Mouse (Mus musculus) liver, adult 2 months (tissue): ENCODE measurements around the gene Ssh1. TPM values are rescaled to one million over a fixed set of nuclear protein-coding genes. Genes with fewer than 3 reads are reported as not detected.

Experiments
- DNase-seq: peaks from one replicate; pipeline ENCODE4 v3.0.0-alpha.2; 2011; ENCODE audit warnings: low read depth, low spot score; ENCODE audit errors: extremely low read depth
- H3K27ac ChIP-seq: fragments of 200-500 bp; replicated peaks from 2 replicates; pipeline ENCODE4 v1.5.1; 2012; ENCODE audit warnings: low read depth, mild to moderate bottlenecking, control low read depth, inconsistent platforms, low read length; ENCODE audit not compliant: insufficient read depth
- H3K27me3 ChIP-seq: fragments of 200-500 bp; 2 replicates; pipeline ENCODE4 v1.6.1; 2012; ENCODE audit warnings: mild to moderate bottlenecking, moderate library complexity, low read length, inconsistent platforms; ENCODE audit not compliant: control insufficient read depth, insufficient read depth
- H3K36me3 ChIP-seq: fragments of 200-500 bp; 2 replicates; pipeline ENCODE4 v1.6.1; 2012; ENCODE audit warnings: low read length, inconsistent platforms; ENCODE audit not compliant: control insufficient read depth, insufficient read depth
- H3K4me1 ChIP-seq: fragments of 200-500 bp; 2 replicates; pipeline ENCODE4 v1.6.1; 2011; ENCODE audit warnings: low read length; ENCODE audit not compliant: control insufficient read depth, insufficient read depth
- H3K4me3 ChIP-seq: fragments of 200-500 bp; 2 replicates; pipeline ENCODE4 v1.5.1; 2011; ENCODE audit warnings: low read depth, mild to moderate bottlenecking, control low read depth, low read length, moderate library complexity; ENCODE audit not compliant: insufficient read depth
- H3K79me2 ChIP-seq: fragments of 200-500 bp; 2 replicates; pipeline ENCODE4 v1.6.1; 2012; ENCODE audit warnings: inconsistent platforms, mild to moderate bottlenecking, low read length, moderate library complexity; ENCODE audit not compliant: control insufficient read depth, insufficient read depth
- H3K9ac ChIP-seq: fragments of 200-500 bp; 2 replicates; pipeline ENCODE4 v1.6.1; 2012; ENCODE audit warnings: low read depth, mild to moderate bottlenecking, control low read depth, inconsistent platforms, low read length
- CTCF ChIP-seq: fragments of 200-500 bp; IDR thresholded peaks from 2 replicates; pipeline ENCODE4 v1.5.1; 2011; ENCODE audit warnings: low read depth, low read length, control low read depth
- POLR2A ChIP-seq: fragments of 200-500 bp; IDR thresholded peaks from 2 replicates; pipeline ENCODE4 v1.6.1; 2011; ENCODE audit warnings: low read length, control low read depth; ENCODE audit not compliant: insufficient read depth; ENCODE audit errors: extremely low read depth
- WGBS: fragments of 180-500 bp; shearing (Covaris S2); methylation state at CpG from one replicate; pipeline ENCODE4 v1.1.7; 2018; 5-methylcytosine and 5-hydroxymethylcytosine counted together
- polyA plus RNA-seq: library from polyadenylated mRNA; depleted of rRNA; stranded (reverse); fragments of >200 nt; gene quantifications from 2 replicates; pipeline ENCODE4 v1.2.3, GENCODE M21; 2012; rRNA removed
- total RNA-seq: library from RNA; depleted of rRNA; stranded (reverse); fragments of >200 nt; gene quantifications from 2 replicates; pipeline ENCODE4 v1.2.3, GENCODE M21; 2014; rRNA removed

Gene Ssh1
- 1.6 and 3.3 TPM in 2 replicates for total RNA-seq
- 5.0 and 5.5 TPM in 2 replicates for polyA plus RNA-seq

DNA sequence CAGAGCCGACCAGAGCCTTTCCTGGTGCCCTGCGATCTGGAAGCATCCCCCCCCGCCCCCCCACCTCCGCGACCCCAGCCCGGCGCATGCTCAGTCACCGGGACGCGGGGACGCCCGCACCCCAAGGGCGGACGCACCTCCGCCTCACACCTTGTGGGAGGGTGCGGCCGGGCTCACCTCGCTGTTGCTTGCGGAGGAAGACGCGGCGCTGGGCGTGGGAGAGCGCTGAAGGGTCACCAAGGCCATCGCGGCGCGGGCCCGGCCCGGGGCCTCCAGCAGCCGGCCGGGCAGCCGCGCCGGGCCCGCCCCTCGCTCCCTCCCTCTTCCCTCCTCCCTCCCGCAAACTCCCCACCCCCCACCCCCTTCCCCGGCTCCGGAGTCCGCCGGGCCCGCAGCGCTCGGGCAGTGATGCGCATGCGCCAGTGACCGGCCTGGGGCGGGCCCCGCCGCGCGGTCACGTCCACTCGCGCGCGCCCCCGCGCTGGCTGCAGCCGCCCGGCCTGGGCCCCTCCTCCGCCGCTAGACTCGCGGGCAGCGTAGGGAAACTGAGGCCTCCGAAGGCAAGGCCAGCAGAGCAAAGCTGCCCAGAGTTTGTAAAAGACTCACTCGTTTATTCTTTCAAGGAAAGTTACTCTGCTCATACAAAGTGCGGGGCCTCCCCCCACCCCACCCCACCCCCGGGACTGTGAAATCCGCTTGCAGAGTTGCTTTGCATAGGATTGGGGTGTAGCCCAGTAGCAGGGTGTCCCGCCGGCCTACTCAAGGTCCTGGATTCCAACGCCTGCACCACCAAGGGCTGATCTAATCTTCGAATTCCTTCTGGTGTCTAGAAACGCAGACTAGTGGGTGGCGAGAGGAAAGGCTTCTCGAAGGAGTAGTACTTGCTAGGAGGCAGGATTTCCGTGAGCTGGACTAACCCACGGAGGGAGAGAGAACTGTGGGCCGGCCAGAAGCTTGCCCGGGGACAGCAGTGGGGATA, at the start of gene Ssh1:
Ssh1 (minus strand) TSS at position 408 of the 979 bp plus-strand sequence.
- H3K4me3 ChIP-seq: peak within 1 kb of the TSS; percentile 99
- peak within 1 kb of the TSS; percentile 99 for H3K9ac ChIP-seq
- WGBS: 4% methylated on average over 66 of the region's 83 CpGs
- TF ChIP-seq CTCF: no peak
- TF ChIP-seq POLR2A: 0 out of 2 replicates have a peak, but pooled peaks have one; percentile 44
- H3K27me3 ChIP-seq: no peaks in the 10 kb centered on the region
- peak within 1 kb of the TSS; percentile 74 for H3K27ac ChIP-seq
- DNase-seq: peak; percentile 58
- peaks cover 10% of the 10 kb centered on the region for H3K4me1 ChIP-seq
- H3K36me3 ChIP-seq: no peaks in the 10 kb centered on the region
- peaks cover 3% of the 10 kb centered on the region; the same call in 1 of the 2 replicates for H3K79me2 ChIP-seq

DNA sequence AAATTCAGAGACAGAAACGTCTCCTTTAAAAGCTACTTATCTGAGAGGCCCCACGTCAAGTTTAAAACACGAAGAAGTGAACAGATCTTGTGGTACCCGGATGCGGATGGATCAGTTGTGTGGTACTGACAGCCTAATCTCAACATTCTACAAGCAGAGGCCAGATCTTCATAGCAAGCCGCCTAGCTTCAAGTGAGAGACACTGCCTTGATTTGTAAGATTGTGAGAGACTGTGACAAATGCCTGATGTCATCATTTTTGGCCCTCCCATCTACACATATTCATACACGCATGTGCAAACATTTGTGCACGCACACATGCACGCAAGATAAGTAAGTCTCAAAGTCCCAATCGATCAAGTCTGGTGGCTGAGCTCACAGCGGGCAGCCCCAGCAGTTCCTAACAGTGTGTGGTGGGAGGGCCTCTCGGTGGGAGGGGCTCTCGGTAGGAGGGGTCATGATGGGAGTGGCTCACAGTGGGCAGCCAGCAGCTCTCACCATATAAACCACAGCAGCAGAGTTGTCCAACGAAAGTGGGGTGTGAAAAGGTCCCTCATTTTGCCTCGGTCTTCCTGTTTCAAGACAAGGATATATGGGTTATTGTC, 47.7 kb upstream of the Ssh1 start:
- TF ChIP-seq POLR2A: no peak
- no peaks in the 10 kb centered on the region for H3K36me3 ChIP-seq
- H3K79me2 ChIP-seq: no peaks in the 10 kb centered on the region
- H3K27me3 ChIP-seq: no peaks in the 10 kb centered on the region
- no peak overlapping the region for H3K27ac ChIP-seq
- H3K4me3 ChIP-seq: no peak overlapping the region
- peak; percentile 57 for DNase-seq
- H3K9ac ChIP-seq: no peak overlapping the region
- peaks cover 2% of the 10 kb centered on the region; the same call in 1 of the 2 replicates for H3K4me1 ChIP-seq
- 17% methylated on average over 15 of the region's 15 CpGs for WGBS

DNA sequence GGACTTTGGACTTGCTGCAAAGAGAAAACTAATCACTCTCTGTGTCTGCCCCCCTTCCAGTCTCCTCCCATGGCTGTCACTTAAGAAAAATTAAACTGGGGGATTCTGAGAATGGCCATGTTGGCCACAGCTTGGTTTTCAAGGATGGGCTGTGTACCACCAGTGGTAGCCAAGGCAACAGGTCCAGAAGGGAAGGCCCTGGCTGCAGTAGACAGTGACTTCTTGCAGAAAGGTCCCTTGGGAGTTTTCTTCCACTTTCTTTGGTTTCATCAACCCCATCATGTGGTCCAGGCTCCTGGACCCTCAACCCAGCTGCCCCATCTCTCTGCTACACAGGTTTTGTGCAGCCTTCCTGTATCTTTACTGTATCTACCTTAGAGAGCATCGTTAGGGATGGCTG, 47.2 kb upstream of the Ssh1 start:
- no peak overlapping the region for H3K27ac ChIP-seq
- peaks cover 2% of the 10 kb centered on the region; the same call in 1 of the 2 replicates for H3K4me1 ChIP-seq
- H3K79me2 ChIP-seq: no peaks in the 10 kb centered on the region
- WGBS: 69% methylated on average over 1 of the region's 1 CpGs
- no peaks in the 10 kb centered on the region for H3K36me3 ChIP-seq
- H3K4me3 ChIP-seq: no peak overlapping the region
- H3K9ac ChIP-seq: no peak overlapping the region
- H3K27me3 ChIP-seq: no peaks in the 10 kb centered on the region
- DNase-seq: no peak
- no peak for TF ChIP-seq CTCF
- no peak for TF ChIP-seq POLR2A

DNA sequence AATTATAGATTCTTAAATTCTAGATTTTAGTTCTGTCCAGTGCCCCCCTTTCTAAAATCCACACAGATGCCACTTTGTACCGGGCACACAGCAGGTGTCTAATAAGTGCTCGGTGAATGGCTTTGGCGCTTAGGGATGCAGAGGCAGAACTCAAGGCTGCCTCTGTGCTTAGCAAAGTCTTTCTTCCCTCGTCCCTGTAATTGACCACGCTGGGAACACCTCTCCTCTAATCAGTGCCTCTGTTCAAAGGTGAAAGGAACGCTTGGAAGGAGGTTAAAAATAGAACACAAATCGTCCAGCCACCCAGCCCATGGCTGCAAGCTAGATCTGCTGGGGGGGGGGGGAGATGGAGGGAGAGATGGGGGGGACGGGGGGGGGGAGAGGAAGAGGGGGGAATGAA, 46.8 kb upstream of the Ssh1 start:
- TF ChIP-seq POLR2A (no peak), CTCF (no peak)
- H3K4me1 ChIP-seq: peaks cover 2% of the 10 kb centered on the region; the same call in 1 of the 2 replicates
- no peak overlapping the region for H3K27ac ChIP-seq
- DNase-seq: no peak
- H3K79me2 ChIP-seq: no peaks in the 10 kb centered on the region
- H3K4me3 ChIP-seq: no peak overlapping the region
- no peaks in the 10 kb centered on the region for H3K27me3 ChIP-seq
- WGBS: 36% methylated on average over 7 of the region's 8 CpGs
- no peak overlapping the region for H3K9ac ChIP-seq
- H3K36me3 ChIP-seq: no peaks in the 10 kb centered on the region

DNA sequence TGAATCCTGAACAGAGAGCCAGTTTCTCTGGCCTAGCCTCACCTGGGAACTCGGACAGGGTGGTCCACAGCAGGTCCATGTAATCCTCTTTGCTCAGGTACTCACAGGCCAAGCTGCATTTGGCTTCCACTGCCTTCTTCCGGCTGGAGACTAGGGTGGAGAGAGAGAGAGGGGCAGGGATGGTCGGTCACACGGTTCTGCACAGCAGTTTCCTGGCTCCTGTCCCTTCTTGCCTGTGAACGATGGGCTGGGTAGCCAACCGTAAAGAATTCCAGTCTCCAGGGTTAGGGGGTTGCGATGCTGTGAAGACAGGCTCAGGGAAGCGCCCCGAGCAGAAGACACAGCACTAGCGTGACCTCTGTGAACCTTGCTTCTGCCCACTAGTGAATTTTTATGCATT, 41.4 kb upstream of the Ssh1 start:
- TF ChIP-seq CTCF: no peak
- TF ChIP-seq POLR2A: no peak

DNA sequence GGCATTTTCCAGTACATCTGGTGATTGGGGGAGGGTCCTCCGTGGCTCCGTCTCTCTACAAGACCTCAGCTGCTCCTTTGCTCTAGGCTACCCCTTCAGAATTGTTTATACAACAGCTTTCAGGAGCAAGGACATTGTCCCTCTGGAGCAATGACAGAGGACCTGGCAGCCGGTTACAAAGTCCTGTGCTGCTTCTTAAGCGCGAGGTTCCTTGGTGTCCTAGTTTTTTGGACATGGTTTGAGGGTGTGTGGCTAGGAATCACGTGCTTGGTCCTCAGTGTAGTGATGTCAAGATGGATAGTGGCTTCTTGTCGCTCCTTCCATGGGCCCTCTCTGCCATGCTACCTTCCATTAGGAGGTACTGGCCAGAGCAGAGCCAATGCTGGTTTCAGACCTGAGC, 40.7 kb upstream of the Ssh1 start:
- Histone ChIP-seq H3K36me3 (no peaks in the 10 kb centered on the region), H3K9ac (no peak overlapping the region), H3K79me2 (no peaks in the 10 kb centered on the region), H3K4me3 (no peak overlapping the region), H3K27ac (no peak overlapping the region), H3K27me3 (no peaks in the 10 kb centered on the region), H3K4me1 (no peaks in the 10 kb centered on the region)
- WGBS: 78% methylated on average over 7 of the region's 7 CpGs
- DNase-seq: no peak
- no peak for TF ChIP-seq POLR2A
- TF ChIP-seq CTCF: no peak

More for the DNA sequence above, 41.4 kb upstream of the Ssh1 start:
- no peaks in the 10 kb centered on the region for H3K27me3 ChIP-seq
- H3K79me2 ChIP-seq: no peaks in the 10 kb centered on the region
- H3K4me1 ChIP-seq: no peaks in the 10 kb centered on the region
- H3K4me3 ChIP-seq: no peak overlapping the region
- H3K27ac ChIP-seq: no peak overlapping the region
- H3K36me3 ChIP-seq: no peaks in the 10 kb centered on the region
- no peak overlapping the region for H3K9ac ChIP-seq
- WGBS: 80% methylated on average over 10 of the region's 10 CpGs
- no peak for DNase-seq
